ENCODE assay signal across 10 mouse cellular contexts in genomic region chr17:6674297-6674696, GRCm38 (mm10). TPM values are rescaled to one million over a fixed set of nuclear protein-coding genes. Genes with fewer than 3 reads are reported as not detected.
DNase-seq lines count a peak whose midpoint lies in the region; ATAC-seq and TF ChIP-seq lines count a peak whose summit lies in the region.
"Not testable (repeated sequence)": the region's sequence is repeated elsewhere in the genome, so short reads cannot be mapped to it uniquely, and the experiment has no call there.
"Had no signal": no experiment of that assay in that cellular context is flagged by ENCODE, and none has a peak within 500 bp of the region (broad histone marks: within the 10 kb centered on the region; RNA-seq: fewer than 3 reads in every experiment).

No protein-coding gene starts in this region.

- 60% methylated on average over 5 of the region's 5 CpGs for WGBS in forebrain, embryonic 11.5 days
- WGBS in intestine, embryonic 15.5 days, result 45% methylated on average over 5 of the region's 5 CpGs
- WGBS in lung, embryonic 14.5 days, result 27% methylated on average over 4 of the region's 5 CpGs
- WGBS in lung, postnatal 0 days, result 51% methylated on average over 4 of the region's 5 CpGs
- 37% methylated on average over 5 of the region's 5 CpGs for WGBS in stomach, embryonic 15.5 days
- 40% methylated on average over 5 of the region's 5 CpGs for WGBS in stomach, postnatal 0 days

- not testable (repeated sequence) for ATAC-seq in forebrain, embryonic 11.5 days (replicated peaks; ENCODE audit: low FRiP score)
- ATAC-seq in intestine, embryonic 15.5 days, result 0 out of 2 replicates have a peak, but pooled peaks have one; percentile 34
- 0 out of 2 replicates have a peak, but pooled peaks have one; percentile 35 for ATAC-seq in lung, embryonic 14.5 days (ENCODE audit: insufficient read depth)
- ATAC-seq in lung, postnatal 0 days, result peak; percentile 35
- ATAC-seq in stomach, embryonic 15.5 days (ENCODE audit: insufficient read depth, low FRiP score, low read depth), result peak; percentile 79
- peak; percentile 89 for ATAC-seq in stomach, postnatal 0 days (ENCODE audit: low FRiP score, low TSS enrichment)

- not testable (repeated sequence) for H3K36me3 ChIP-seq in forebrain, embryonic 11.5 days (ENCODE audit: control insufficient read depth, insufficient read depth, low read length); intestine, embryonic 15.5 days; lung, embryonic 14.5 days (ENCODE audit: insufficient read depth); lung, postnatal 0 days (ENCODE audit: insufficient read depth, low read length); stomach, embryonic 15.5 days; stomach, postnatal 0 days (ENCODE audit: control insufficient read depth, insufficient read depth, low read length)

- H3K4me1 ChIP-seq in forebrain, embryonic 11.5 days (replicated peaks; ENCODE audit: control insufficient read depth, insufficient read depth, low read length); intestine, embryonic 15.5 days (replicated peaks); lung, embryonic 14.5 days (ENCODE audit: insufficient read depth); lung, postnatal 0 days (ENCODE audit: insufficient read depth, low read depth, low read length); stomach, embryonic 15.5 days; stomach, postnatal 0 days (replicated peaks; ENCODE audit: control insufficient read depth, insufficient read depth): not testable (repeated sequence)

- TF ChIP-seq EP300 in lung, postnatal 0 days (IDR thresholded peaks at IDR 0.05); stomach, postnatal 0 days (optimal IDR thresholded peaks at IDR 0.05): not testable (repeated sequence)

- H3K9ac ChIP-seq in forebrain, embryonic 11.5 days (ENCODE audit: low read length); intestine, embryonic 15.5 days; lung, embryonic 14.5 days; lung, postnatal 0 days (replicated peaks; ENCODE audit: low read depth); stomach, embryonic 15.5 days; stomach, postnatal 0 days (ENCODE audit: low read length): not testable (repeated sequence)

- TF ChIP-seq CTCF in lung, embryonic 14.5 days (IDR thresholded peaks at IDR 0.05; ENCODE audit: low read depth); lung, postnatal 0 days (IDR thresholded peaks at IDR 0.05); stomach, postnatal 0 days (IDR thresholded peaks at IDR 0.05; ENCODE audit: low read depth): not testable (repeated sequence)

- H3K4me3 ChIP-seq in forebrain, embryonic 11.5 days (ENCODE audit: low read depth, low read length); intestine, embryonic 15.5 days (replicated peaks); lung, embryonic 14.5 days (ENCODE audit: low read depth, low read length); lung, postnatal 0 days (ENCODE audit: low read depth, low read length); stomach, embryonic 15.5 days (replicated peaks); stomach, postnatal 0 days (ENCODE audit: low read depth, low read length): not testable (repeated sequence)

- H3K27me3 ChIP-seq in forebrain, embryonic 11.5 days (ENCODE audit: control insufficient read depth, insufficient read depth, low read length); intestine, embryonic 15.5 days (replicated peaks); lung, embryonic 14.5 days (ENCODE audit: insufficient read depth, low read length); lung, postnatal 0 days (replicated peaks; ENCODE audit: insufficient read depth, low read length); stomach, embryonic 15.5 days (replicated peaks); stomach, postnatal 0 days (ENCODE audit: control insufficient read depth, insufficient read depth, low read length): not testable (repeated sequence)

- H3K9me3 ChIP-seq in forebrain, embryonic 11.5 days (ENCODE audit: control insufficient read depth, low read length); intestine, embryonic 15.5 days; lung, embryonic 14.5 days (ENCODE audit: low read depth, low read length); lung, postnatal 0 days (ENCODE audit: low read length); stomach, embryonic 15.5 days; stomach, postnatal 0 days (ENCODE audit: control insufficient read depth, low read length): not testable (repeated sequence)

- DNase-seq in forebrain, embryonic 11.5 days (ENCODE audit: low spot score), result peak; percentile 1
- not testable (repeated sequence) for DNase-seq in lung, embryonic 14.5 days
- peak; percentile 9 for DNase-seq in lung, postnatal 0 days (ENCODE audit: low spot score)
- DNase-seq in lung, postnatal 36 days, result peak; percentile 66
- DNase-seq in stomach, postnatal 0 days (ENCODE audit: low spot score), result peak; percentile 21
- peak; percentile 72 to 77 for DNase-seq in urinary bladder, postnatal 36 days (ENCODE audit: low spot score in 2 of 2)

- not testable (repeated sequence) for H3K27ac ChIP-seq in forebrain, embryonic 11.5 days (ENCODE audit: low read depth, low read length); intestine, embryonic 15.5 days; lung, embryonic 14.5 days (ENCODE audit: low read depth); lung, postnatal 0 days (ENCODE audit: low read length); stomach, embryonic 15.5 days; stomach, postnatal 0 days (replicated peaks)

- not testable (repeated sequence) for H3K4me2 ChIP-seq in forebrain, embryonic 11.5 days (ENCODE audit: low read depth, low read length, severe bottlenecking); intestine, embryonic 15.5 days (replicated peaks); lung, embryonic 14.5 days; lung, postnatal 0 days (replicated peaks; ENCODE audit: low read depth, low read length); stomach, embryonic 15.5 days; stomach, postnatal 0 days (replicated peaks; ENCODE audit: low read depth)

RNA-seq across cellular contexts. Expression of gene Sytl3, which starts 15.4 kb away (rescaled TPM):
- not detected in 2 replicates for polyA plus RNA-seq in forebrain, embryonic 11.5 days (2014; fragmentation: Nextera tagmentation; extraction: Ambion mirVana)
- 1.9 and 2.4 TPM in 2 replicates for polyA plus RNA-seq in intestine, embryonic 15.5 days (2015; fragmentation: Nextera tagmentation; extraction: Ambion mirVana)
- 0.13 and 0.26 TPM in 2 replicates for polyA plus RNA-seq in lung, embryonic 14.5 days (2014; fragmentation: Nextera tagmentation; extraction: Ambion mirVana)
- polyA plus RNA-seq in lung, postnatal 0 days (2015; fragmentation: Nextera tagmentation; extraction: Ambion mirVana), result 0.40 and 0.67 TPM in 2 replicates
- 0.79 and 1.1 TPM in 2 replicates for polyA plus RNA-seq in stomach, embryonic 15.5 days (2015; fragmentation: Nextera tagmentation; extraction: Ambion mirVana)
- 0.99 and 1.1 TPM in 2 replicates for polyA plus RNA-seq in stomach, postnatal 0 days (2015; fragmentation: Nextera tagmentation; extraction: Ambion mirVana)
- polyA plus RNA-seq: adrenal gland, adult 2 months; embryonic facial prominence, embryonic 11.5 days had no signal

RNA-seq across cellular contexts. Expression of gene Dynlt1f, which starts 18.6 kb away (rescaled TPM):
- polyA plus RNA-seq in forebrain, embryonic 11.5 days (2014; fragmentation: Nextera tagmentation; extraction: Ambion mirVana), result 282 and 296 TPM in 2 replicates
- 254 and 273 TPM in 2 replicates for polyA plus RNA-seq in intestine, embryonic 15.5 days (2015; fragmentation: Nextera tagmentation; extraction: Ambion mirVana)
- polyA plus RNA-seq in lung, embryonic 14.5 days (2014; fragmentation: Nextera tagmentation; extraction: Ambion mirVana), result 317 and 324 TPM in 2 replicates
- 185 and 188 TPM in 2 replicates for polyA plus RNA-seq in lung, postnatal 0 days (2015; fragmentation: Nextera tagmentation; extraction: Ambion mirVana)
- 226 and 249 TPM in 2 replicates for polyA plus RNA-seq in stomach, embryonic 15.5 days (2015; fragmentation: Nextera tagmentation; extraction: Ambion mirVana)
- 186 and 187 TPM in 2 replicates for polyA plus RNA-seq in stomach, postnatal 0 days (2015; fragmentation: Nextera tagmentation; extraction: Ambion mirVana)
